Mouse (Mus musculus) left cerebral cortex, adult 2 months (tissue): Measurements from ENCODE around the gene Casp9. TPM values are rescaled to one million over a fixed set of nuclear protein-coding genes. Genes with fewer than 3 reads are reported as not detected.

Source experiments
- DNase-seq, 2 experiments: peaks; one replicate each; pipeline ENCODE4 v3.0.0; 2021 to 2022; ENCODE audit warnings: low spot score in 2 of 2, mixed read lengths in 1 of 2; ENCODE audit errors: extremely low spot score in 1 of 2
- H3K27ac ChIP-seq: fragments of 200-600 bp; 2 replicates; pipeline ENCODE4 v1.8.1; 2022
- H3K4me3 ChIP-seq: fragments of 200-600 bp; 2 replicates; pipeline ENCODE4 v1.8.1; 2022
- CTCF ChIP-seq: fragments of 200-600 bp; IDR thresholded peaks from 2 replicates; pipeline ENCODE4 v1.8.1; 2022; ENCODE audit warnings: antibody characterized with exemption, mild to moderate bottlenecking, moderate library complexity
- intact Hi-C: fragments of 180-260 bp; cut with DNase I; formaldehyde crosslinking; loops from one replicate; pipeline ENCODE4 v1.15.1; 2025
- total RNA-seq, 2 experiments: library from RNA; stranded (reverse); gene quantifications; 2 replicates each; pipeline ENCODE4 v1.2.3; 2021

The Casp9 gene
- total RNA-seq, 2 experiments from 2014 or later, result 22.1 to 22.4 TPM

DNA sequence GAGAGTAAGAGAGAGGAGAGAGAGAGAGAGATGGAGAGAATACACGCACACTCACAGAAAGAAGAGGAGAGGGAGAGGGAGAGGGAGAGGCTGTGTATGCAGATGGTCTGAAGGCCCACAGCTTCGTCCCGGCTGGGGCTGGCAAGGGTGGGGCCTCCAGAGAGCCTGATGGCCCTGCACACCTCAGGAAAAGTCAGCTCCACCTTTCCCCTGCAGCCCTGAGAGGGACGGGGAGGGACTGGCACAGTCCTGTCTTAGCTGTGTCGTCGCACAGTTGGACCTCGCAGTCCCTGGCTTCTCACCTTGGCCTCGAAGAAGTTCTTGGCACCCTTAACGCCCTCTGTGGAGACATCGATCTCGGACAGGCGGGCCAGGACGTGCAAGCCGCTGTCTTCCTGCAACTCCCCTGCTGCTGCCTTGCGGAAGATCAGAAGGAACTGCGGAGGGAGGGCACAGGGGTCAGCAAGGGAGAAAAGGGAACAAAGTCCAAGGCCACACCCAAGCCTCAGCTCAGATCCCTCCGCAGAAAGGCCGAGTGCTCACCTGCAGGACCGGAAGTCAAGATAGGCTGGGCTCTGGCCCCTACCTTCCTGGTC, 66.9 kb downstream of the Casp9 start:
- no peak for DNase-seq
- Histone ChIP-seq H3K4me3 (no peak overlapping the region), H3K27ac (peak overlapping the region; percentile 38)
- no peak for TF ChIP-seq CTCF
- intact Hi-C loops, result no loop called here

DNA sequence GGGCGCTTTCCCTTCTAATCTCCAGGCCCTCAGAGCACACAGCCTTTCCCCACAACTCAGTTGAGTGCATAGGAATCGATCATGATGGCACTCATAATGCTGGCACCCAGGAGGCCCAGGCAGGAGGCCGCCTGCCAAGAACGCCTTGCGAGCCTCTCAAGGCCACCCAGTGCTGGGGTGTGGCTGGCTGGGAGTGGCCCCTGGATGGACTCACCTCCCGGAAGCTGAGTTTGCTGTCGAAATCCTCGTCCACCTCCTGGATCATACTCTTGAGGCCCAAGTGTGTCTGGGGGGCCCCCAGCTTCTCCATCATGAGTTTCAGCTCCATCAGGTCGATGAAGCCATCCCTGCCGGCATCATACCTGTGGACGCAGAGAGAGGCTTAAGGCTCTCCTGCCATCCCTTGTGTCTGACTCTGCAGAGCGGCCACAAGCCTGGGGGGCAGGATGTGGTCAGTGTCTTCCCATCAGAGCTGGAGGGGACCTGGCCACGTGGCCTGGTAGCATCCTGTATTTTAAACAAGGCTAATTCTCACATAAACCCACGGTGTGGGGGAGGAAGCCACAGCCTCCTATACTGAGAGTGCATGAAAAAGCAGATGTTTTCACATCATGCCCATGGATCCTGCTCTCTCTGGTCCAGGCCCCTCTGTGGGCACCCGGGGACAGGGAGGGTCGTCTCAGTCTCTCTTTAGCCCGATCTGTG, 68.3 kb downstream of the Casp9 start:
- no peak for DNase-seq
- Histone ChIP-seq H3K27ac (peak overlapping the region; percentile 53; the same call in 1 of the 2 replicates), H3K4me3 (no peak overlapping the region)
- no peak for TF ChIP-seq CTCF
- intact Hi-C loops, result no loop called here

DNA sequence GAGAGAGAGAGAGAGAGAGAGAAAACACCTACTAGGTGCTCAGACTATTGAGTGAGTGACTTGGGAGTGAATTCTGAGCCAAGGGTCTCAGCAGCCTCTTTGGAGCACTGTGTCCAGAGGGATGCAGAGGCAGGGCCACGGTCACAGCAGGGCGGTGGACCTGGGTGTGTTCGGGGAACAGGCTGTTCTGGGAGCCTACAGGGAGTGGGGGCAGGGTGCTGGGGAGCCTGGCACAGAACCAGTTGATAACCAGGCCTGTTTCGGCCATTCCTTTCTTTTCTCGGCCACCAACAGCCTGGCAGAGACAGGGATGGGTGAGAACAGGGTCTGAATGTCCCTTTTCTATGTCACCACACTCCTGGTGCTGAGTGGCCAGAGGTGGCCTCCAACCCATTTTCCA, 69.5 kb downstream of the Casp9 start:
- DNase-seq, result no peak
- TF ChIP-seq CTCF, result no peak
- H3K4me3 ChIP-seq, result no peak overlapping the region
- H3K27ac ChIP-seq, result peak overlapping the region; percentile 64; the same call in 1 of the 2 replicates
- intact Hi-C loops, result no loop called here

DNA sequence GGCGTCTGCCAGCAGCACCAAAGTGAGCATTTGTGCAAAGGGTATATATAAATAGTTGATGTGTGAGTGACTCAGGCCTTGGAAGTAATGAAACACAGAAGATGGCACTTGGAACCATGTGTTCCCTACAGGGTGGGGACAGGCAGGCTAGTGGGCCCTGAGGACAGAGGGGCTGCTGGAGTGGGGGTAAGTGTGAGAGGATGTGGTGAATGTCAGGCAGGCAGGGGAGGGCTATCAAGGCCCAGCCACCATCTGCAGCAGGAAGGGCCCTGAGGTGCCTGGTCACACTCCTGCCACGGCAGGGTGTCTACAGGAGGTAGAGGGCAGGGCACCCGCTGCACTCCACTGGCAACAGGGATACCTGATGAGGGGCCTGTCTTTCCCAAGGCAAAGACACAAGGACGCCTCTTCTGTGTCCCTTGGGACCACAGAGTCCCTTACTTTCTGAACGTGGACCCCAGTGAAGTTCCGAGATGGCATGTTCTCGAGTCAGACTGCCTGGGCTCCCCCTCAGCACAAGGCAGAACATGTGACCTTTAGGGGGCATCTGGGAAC, 70.4 kb downstream of the Casp9 start:
- no peak for TF ChIP-seq CTCF
- DNase-seq, result no peak
- no peak overlapping the region for H3K4me3 ChIP-seq
- intact Hi-C loops, result no loop called here
- peak overlapping the region; percentile 62; the same call in 1 of the 2 replicates for H3K27ac ChIP-seq

DNA sequence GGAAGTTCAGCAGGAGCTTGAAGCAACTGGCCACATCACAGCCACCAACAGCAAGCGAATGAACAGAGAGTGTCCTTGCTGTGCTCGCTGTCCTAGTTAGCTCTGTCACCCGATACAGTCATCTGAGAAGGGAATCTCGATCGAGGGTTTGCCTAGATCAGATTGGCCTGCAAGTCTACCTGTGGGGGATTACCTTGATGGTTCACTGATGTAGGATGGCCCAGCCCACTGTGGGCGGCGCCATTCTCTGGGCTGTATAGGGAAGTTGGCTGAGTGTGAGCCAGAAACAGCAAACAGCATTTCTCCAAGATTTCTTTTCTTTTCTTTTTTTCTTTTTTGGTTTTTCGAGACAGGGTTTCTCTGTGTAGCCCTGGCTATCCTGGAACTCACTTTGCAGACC, 71.1 kb downstream of the Casp9 start:
- TF ChIP-seq CTCF, result no peak
- H3K27ac ChIP-seq, result peak overlapping the region; percentile 62; the same call in 1 of the 2 replicates
- intact Hi-C loops, result no loop called here
- H3K4me3 ChIP-seq, result no peak overlapping the region
- no peak for DNase-seq

DNA sequence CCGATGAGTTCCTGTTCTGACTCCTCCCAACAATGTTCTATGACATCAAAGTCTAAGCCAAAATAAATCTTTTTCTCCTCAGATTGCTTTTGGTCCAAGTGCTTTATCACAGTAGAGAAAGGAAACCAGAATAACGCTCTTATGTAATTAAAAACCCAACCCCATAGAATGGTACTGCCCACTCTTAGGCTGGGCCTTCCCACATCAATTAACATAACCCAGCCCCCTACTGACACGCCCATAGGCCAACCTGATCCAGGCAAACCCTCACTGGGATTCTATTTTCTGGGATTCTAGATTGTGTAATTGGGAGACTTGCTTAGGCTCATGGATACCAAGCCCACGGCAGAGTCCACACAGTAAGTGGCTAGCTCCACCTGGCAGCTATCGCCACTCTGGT, 71.6 kb downstream of the Casp9 start:
- no peak for TF ChIP-seq CTCF
- Histone ChIP-seq H3K27ac (peak overlapping the region; percentile 62), H3K4me3 (no peak overlapping the region)
- intact Hi-C loops, result no loop called here
- DNase-seq, result no peak

Other genes with a start within 250 kb of the Casp9 start
- gene Fblim1, start 187.5 kb upstream of the Casp9 start, total RNA-seq, result 1 to 10 TPM in 1 of 2 experiments, under 1 TPM in 1; 0.75 to 1.1 TPM
- gene Tmem82, start 175.0 kb upstream of the Casp9 start, total RNA-seq, result 1 to 10 TPM in 1 of 2 experiments, under 1 TPM in 1; 0.30 to 1.1 TPM
- gene Slc25a34, start 169.8 kb upstream of the Casp9 start, total RNA-seq, result 1 to 10 TPM; 3.2 TPM
- gene Plekhm2, start 128.7 kb upstream of the Casp9 start, total RNA-seq, result 10 to 100 TPM; 90.1 to 94.2 TPM
- 1 to 10 TPM; 1.1 to 1.2 TPM for gene Rsc1a1, start 108.0 kb upstream of the Casp9 start, total RNA-seq
- 10 to 100 TPM; 47.8 to 48.5 TPM for gene Ddi2, start 70.2 kb upstream of the Casp9 start, total RNA-seq
- 1 to 10 TPM; 2.0 to 2.7 TPM for gene Agmat, start 46.9 kb upstream of the Casp9 start, total RNA-seq
- 10 to 100 TPM; 43.4 to 43.7 TPM for gene Dnajc16, start 2.7 kb upstream of the Casp9 start, total RNA-seq
- not detected for gene Cela2a, start 32.5 kb downstream of the Casp9 start, total RNA-seq
- not detected for gene Ctrc, start 52.7 kb downstream of the Casp9 start, total RNA-seq
- gene Efhd2, start 81.3 kb downstream of the Casp9 start, total RNA-seq, result 100 to 1,000 TPM; 271 to 279 TPM
- gene Fhad1, start 221.5 kb downstream of the Casp9 start, total RNA-seq, result 1 to 10 TPM; 9.0 to 9.2 TPM